Mouse (Mus musculus) embryonic facial prominence, embryonic 14.5 days (tissue): ENCODE measurements around the gene Krtap13-1. TPM values are rescaled to one million over a fixed set of nuclear protein-coding genes. Genes with fewer than 3 reads are reported as not detected.
"Not testable (repeated sequence)": the region's sequence is repeated elsewhere in the genome, so short reads cannot be mapped to it uniquely, and the experiment has no call there.

Source experiments
- ATAC-seq: fragments of 200-750 bp; cut with Nextera tagmentation; 2 replicates; pipeline ENCODE4 v1.8.0; 2017; ENCODE audit warnings: low read depth, moderate number of reproducible peaks, moderate TSS enrichment
- DNase-seq: peaks from one replicate; pipeline ENCODE4 v3.0.0-alpha.2; 2015; ENCODE audit warnings: low spot score
- H3K27ac ChIP-seq: fragments of 300-500 bp; sonication (generic); replicated peaks from 2 replicates; pipeline ENCODE4 v1.5.1; 2014; ENCODE audit warnings: low read depth, mild to moderate bottlenecking, low read length, moderate library complexity
- H3K27me3 ChIP-seq: fragments of 300-500 bp; sonication (generic); replicated peaks from 2 replicates; pipeline ENCODE4 v1.6.1; 2014; ENCODE audit warnings: low read length; ENCODE audit not compliant: control insufficient read depth, insufficient read depth
- H3K36me3 ChIP-seq: fragments of 300-500 bp; sonication (generic); 2 replicates; pipeline ENCODE4 v1.6.1; 2014; ENCODE audit warnings: low read length, mixed read lengths; ENCODE audit not compliant: control insufficient read depth, insufficient read depth
- H3K4me1 ChIP-seq: fragments of 300-500 bp; sonication (generic); 2 replicates; pipeline ENCODE4 v1.6.1; 2014; ENCODE audit warnings: antibody characterized with exemption, low read length; ENCODE audit not compliant: control insufficient read depth, insufficient read depth
- H3K4me2 ChIP-seq: fragments of 300-500 bp; sonication (generic); 2 replicates; pipeline ENCODE4 v1.6.1; 2014; ENCODE audit warnings: low read depth, mild to moderate bottlenecking, low read length, moderate library complexity, mixed read lengths
- H3K4me3 ChIP-seq: fragments of 300-500 bp; sonication (generic); 2 replicates; pipeline ENCODE4 v1.5.1; 2014; ENCODE audit warnings: low read depth, mild to moderate bottlenecking, low read length
- H3K9ac ChIP-seq: fragments of 300-500 bp; sonication (generic); 2 replicates; pipeline ENCODE4 v1.6.1; 2014; ENCODE audit warnings: low read depth, mild to moderate bottlenecking, low read length, moderate library complexity, mixed read lengths
- H3K9me3 ChIP-seq: fragments of 300-500 bp; sonication (generic); 2 replicates; pipeline ENCODE4 v1.6.1; 2016; ENCODE audit warnings: low read length; ENCODE audit not compliant: control insufficient read depth
- WGBS: fragments of 180-500 bp; shearing (Covaris S2); extraction: QIAGEN DNeasy Blood & Tissue Kit; methylation state at CpG from one replicate; pipeline ENCODE4 v1.1.7; 2014; 5-methylcytosine and 5-hydroxymethylcytosine counted together
- polyA plus RNA-seq: library from polyadenylated mRNA; unstranded; fragments of >200 nt; fragmentation: Nextera tagmentation; extraction: Ambion mirVana; gene quantifications from 2 replicates; pipeline ENCODE4 v1.2.1, GENCODE M21; 2014

Gene Krtap13-1
- polyA plus RNA-seq, 1 experiment from 2014 or later: not detected

- no peak for DNase-seq
- no peak for ATAC-seq
- Histone ChIP-seq H3K4me2 (no peak overlapping the region), H3K27ac (no peak overlapping the region), H3K4me3 (no peak overlapping the region), H3K36me3 (no peaks in the 10 kb centered on the region), H3K9ac (no peak overlapping the region), H3K27me3 (no peaks in the 10 kb centered on the region), H3K4me1 (no peaks in the 10 kb centered on the region), H3K9me3 (0 out of 2 replicates have a peak, but pooled peaks cover 3% of the 10 kb centered on the region)
These were observed 12.1 kb upstream of the Krtap13-1 start for GRCm38 (mm10) chr16:88716549-88716948.

GRCm38 (mm10) chr16:88720031-88720430, 8.6 kb upstream of the Krtap13-1 start:
- no peak for ATAC-seq
- no peak overlapping the region for H3K27ac ChIP-seq
- 19% methylated on average over 1 of the region's 1 CpGs for whole genome bisulfite sequencing
- no peaks in the 10 kb centered on the region for H3K36me3 ChIP-seq
- no peak for DNase-seq
- H3K27me3 ChIP-seq: no peaks in the 10 kb centered on the region
- no peaks in the 10 kb centered on the region for H3K4me1 ChIP-seq
- H3K9me3 ChIP-seq: 0 out of 2 replicates have a peak, but pooled peaks cover 3% of the 10 kb centered on the region
- no peak overlapping the region for H3K4me3 ChIP-seq
- no peak overlapping the region for H3K4me2 ChIP-seq
- H3K9ac ChIP-seq: no peak overlapping the region

GRCm38 (mm10) chr16:88735391-88735790, 6.7 kb downstream of the Krtap13-1 start:
- 55% methylated on average over 2 of the region's 2 CpGs for WGBS
- Histone ChIP-seq H3K9me3 (no peaks in the 10 kb centered on the region), H3K36me3 (no peaks in the 10 kb centered on the region), H3K4me3 (no peak overlapping the region), H3K27ac (no peak overlapping the region), H3K27me3 (no peaks in the 10 kb centered on the region), H3K9ac (no peak overlapping the region), H3K4me1 (no peaks in the 10 kb centered on the region), H3K4me2 (no peak overlapping the region)
- DNase-seq (peak; percentile 67), ATAC-seq (peak; percentile 53; the same call in 1 of the 2 replicates)

- ATAC-seq (no peak), DNase-seq (peak; percentile 37)
- no peak overlapping the region for H3K4me2 ChIP-seq
- H3K9me3 ChIP-seq: no peaks in the 10 kb centered on the region
- H3K9ac ChIP-seq: no peak overlapping the region
- no peak overlapping the region for H3K27ac ChIP-seq
- 74% methylated on average over 4 of the region's 4 CpGs for WGBS
- H3K27me3 ChIP-seq: no peaks in the 10 kb centered on the region
- H3K4me3 ChIP-seq: no peak overlapping the region
- no peaks in the 10 kb centered on the region for H3K36me3 ChIP-seq
- no peaks in the 10 kb centered on the region for H3K4me1 ChIP-seq
These were observed 16.2 kb downstream of the Krtap13-1 start for GRCm38 (mm10) chr16:88744750-88745340.

- peak; percentile 9 for DNase-seq
- H3K27ac ChIP-seq: no peak overlapping the region
- H3K36me3 ChIP-seq: no peaks in the 10 kb centered on the region
- H3K4me3 ChIP-seq: no peak overlapping the region
- H3K4me1 ChIP-seq: no peaks in the 10 kb centered on the region
- no peaks in the 10 kb centered on the region for H3K27me3 ChIP-seq
- H3K9ac ChIP-seq: no peak overlapping the region
- ATAC-seq: no peak
- H3K4me2 ChIP-seq: no peak overlapping the region
- H3K9me3 ChIP-seq: no peaks in the 10 kb centered on the region
- 41% methylated on average over 4 of the region's 4 CpGs for WGBS
These were observed 19.3 kb downstream of the Krtap13-1 start for GRCm38 (mm10) chr16:88747943-88748342.

- not testable (repeated sequence) for H3K27me3 ChIP-seq, H3K4me3 ChIP-seq, H3K9ac ChIP-seq, H3K4me2 ChIP-seq, H3K9me3 ChIP-seq, DNase-seq, H3K4me1 ChIP-seq, ATAC-seq, H3K36me3 ChIP-seq, H3K27ac ChIP-seq
- WGBS: 83% methylated on average over 2 of the region's 3 CpGs
These were observed 22.9 kb downstream of the Krtap13-1 start, which contains the start of gene Krtap13 for GRCm38 (mm10) chr16:88751535-88751934. Krtap13 (minus strand) TSS chr16:88751635.

- H3K9me3 ChIP-seq, H3K9ac ChIP-seq, H3K27me3 ChIP-seq, ATAC-seq, DNase-seq, H3K4me3 ChIP-seq, H3K4me2 ChIP-seq, H3K36me3 ChIP-seq, H3K27ac ChIP-seq, H3K4me1 ChIP-seq: not testable (repeated sequence)
- 81% methylated on average over 3 of the region's 3 CpGs for WGBS
These were observed 29.9 kb downstream of the Krtap13-1 start, which contains the start of gene 2310034C09Rik for GRCm38 (mm10) chr16:88758547-88758946. 2310034C09Rik (plus strand) TSS chr16:88758847.

GRCm38 (mm10) chr16:88774106-88774505, 45.4 kb downstream of the Krtap13-1 start, which contains the start of gene 2310057N15Rik:
2310057N15Rik (minus strand) TSS chr16:88774206.
- no peak for ATAC-seq
- Histone ChIP-seq H3K9me3 (no peaks in the 10 kb centered on the region), H3K4me1 (no peaks in the 10 kb centered on the region), H3K27me3 (no peaks in the 10 kb centered on the region), H3K36me3 (no peaks in the 10 kb centered on the region), H3K4me2 (no peak within 1 kb of the TSS), H3K4me3 (no peak within 1 kb of the TSS), H3K9ac (no peak within 1 kb of the TSS), H3K27ac (no peak within 1 kb of the TSS)
- 80% methylated on average over 2 of the region's 2 CpGs for WGBS
- no peak for DNase-seq

GRCm38 (mm10) chr16:88777596-88777995, 48.9 kb downstream of the Krtap13-1 start, which contains the start of gene Gm5965:
Gm5965 (plus strand) TSS chr16:88777896.
- no peaks in the 10 kb centered on the region for H3K4me1 ChIP-seq
- no peak within 1 kb of the TSS for H3K4me3 ChIP-seq
- ATAC-seq (no peak), DNase-seq (no peak)
- no peaks in the 10 kb centered on the region for H3K9me3 ChIP-seq
- H3K4me2 ChIP-seq: no peak within 1 kb of the TSS
- no peak within 1 kb of the TSS for H3K27ac ChIP-seq
- no peaks in the 10 kb centered on the region for H3K27me3 ChIP-seq
- H3K36me3 ChIP-seq: no peaks in the 10 kb centered on the region
- WGBS: 83% methylated on average over 5 of the region's 6 CpGs
- H3K9ac ChIP-seq: no peak within 1 kb of the TSS
